Mouse (Mus musculus) neural tube, embryonic 13.5 days (tissue): Measurements from ENCODE around the gene Hspa13. TPM values are rescaled to one million over a fixed set of nuclear protein-coding genes. Genes with fewer than 3 reads are reported as not detected.

Experiments
- microRNA-seq: library from miRNA; unstranded; fragments of <30 nt; microRNA quantifications from one replicate; pipeline ENCODE4, GENCODE M21; 2016
- polyA plus RNA-seq: library from polyadenylated mRNA; unstranded; fragments of >200 nt; fragmentation: Nextera tagmentation; extraction: Ambion mirVana; gene quantifications from 2 replicates; pipeline ENCODE4 v1.2.1, GENCODE M21; 2015

Gene Hspa13
- polyA plus RNA-seq, 1 experiment from 2014 or later, result 32.5 TPM

Small RNA genes within 50 kb of the gene (microRNA-seq; reads per million reads assigned to microRNA genes)
- not detected for gene Gm22923

Other genes with a start within 250 kb of the Hspa13 start
- gene Lipi, start 181.0 kb downstream of the Hspa13 start, polyA plus RNA-seq, result not detected in 2 replicates
- 2.9 TPM in 2 replicates for gene Rbm11, start 174.3 kb downstream of the Hspa13 start, polyA plus RNA-seq